Mouse (Mus musculus) embryonic facial prominence, embryonic 15.5 days (tissue): Measurements from ENCODE around the gene Wnt8b. TPM values are rescaled to one million over a fixed set of nuclear protein-coding genes. Genes with fewer than 3 reads are reported as not detected.
A peak's percentile ranks its signal among the peaks of the same experiment; 100 is the strongest.

Experiments
- ATAC-seq: fragments of 200-750 bp; cut with Nextera tagmentation; 2 replicates; pipeline ENCODE4 v1.8.0; 2017; ENCODE audit warnings: low read depth, moderate TSS enrichment; ENCODE audit not compliant: insufficient number of reproducible peaks, low FRiP score, low TSS enrichment
- H3K27ac ChIP-seq: fragments of 300-500 bp; sonication (generic); replicated peaks from 2 replicates; pipeline ENCODE4 v1.5.1; 2015; ENCODE audit warnings: mild to moderate bottlenecking, inconsistent platforms
- H3K27me3 ChIP-seq: fragments of 300-500 bp; sonication (generic); 2 replicates; pipeline ENCODE4 v1.6.1; 2015; ENCODE audit warnings: inconsistent platforms
- H3K36me3 ChIP-seq: fragments of 300-500 bp; sonication (generic); 2 replicates; pipeline ENCODE4 v1.6.1; 2015; ENCODE audit warnings: mild to moderate bottlenecking, inconsistent platforms
- H3K4me1 ChIP-seq: fragments of 300-500 bp; sonication (generic); 2 replicates; pipeline ENCODE4 v1.6.1; 2015; ENCODE audit warnings: inconsistent platforms
- H3K4me2 ChIP-seq: fragments of 300-500 bp; sonication (generic); replicated peaks from 2 replicates; pipeline ENCODE4 v1.6.1; 2015; ENCODE audit warnings: mild to moderate bottlenecking, inconsistent platforms
- H3K4me3 ChIP-seq: fragments of 300-500 bp; sonication (generic); replicated peaks from 2 replicates; pipeline ENCODE4 v1.5.1; 2015; ENCODE audit warnings: mild to moderate bottlenecking, inconsistent platforms
- H3K9ac ChIP-seq: fragments of 300-500 bp; sonication (generic); 2 replicates; pipeline ENCODE4 v1.6.1; 2015; ENCODE audit warnings: inconsistent platforms
- H3K9me3 ChIP-seq: fragments of 300-500 bp; sonication (generic); replicated peaks from 2 replicates; pipeline ENCODE4 v1.6.1; 2016; ENCODE audit warnings: inconsistent platforms
- WGBS: fragments of 180-500 bp; shearing (Covaris S2); methylation state at CpG from one replicate; pipeline ENCODE4 v1.1.7; 2015; 5-methylcytosine and 5-hydroxymethylcytosine counted together
- polyA plus RNA-seq: library from polyadenylated mRNA; unstranded; fragments of >200 nt; fragmentation: Nextera tagmentation; extraction: Ambion mirVana; gene quantifications from 2 replicates; pipeline ENCODE4 v1.2.1, GENCODE M21; 2015

Wnt8b gene
- polyA plus RNA-seq, 1 experiment from 2014 or later, result not detected

DNA sequence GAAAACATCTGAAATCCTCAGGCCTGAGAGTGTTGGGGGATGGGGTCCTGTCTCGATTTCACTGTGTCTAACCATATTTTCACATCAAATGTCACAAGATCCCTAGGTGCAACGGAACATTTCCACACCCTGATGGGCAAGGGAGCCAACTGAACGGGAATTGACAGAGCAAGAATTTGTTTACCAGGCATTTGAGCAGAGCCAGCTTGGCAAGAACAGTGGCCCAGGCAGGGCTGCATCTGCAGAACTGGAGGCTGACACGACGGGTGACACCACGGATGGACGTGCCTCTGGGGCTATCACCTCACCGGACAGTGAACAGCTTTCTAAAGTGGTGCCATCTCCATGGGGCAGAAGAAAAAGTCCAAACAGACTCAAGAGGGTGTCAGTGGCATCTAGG is 44.1 kb downstream of the Wnt8b start:
- H3K4me3 ChIP-seq, result no peak overlapping the region
- no peak overlapping the region for H3K9ac ChIP-seq
- 73% methylated on average over 8 of the region's 8 CpGs for WGBS
- H3K36me3 ChIP-seq, result no peaks in the 10 kb centered on the region
- ATAC-seq, result no peak
- no peak overlapping the region for H3K4me2 ChIP-seq
- H3K9me3 ChIP-seq, result no peaks in the 10 kb centered on the region; the same call in 1 of the 2 replicates
- H3K4me1 ChIP-seq, result no peaks in the 10 kb centered on the region
- no peak overlapping the region for H3K27ac ChIP-seq
- no peaks in the 10 kb centered on the region for H3K27me3 ChIP-seq

DNA sequence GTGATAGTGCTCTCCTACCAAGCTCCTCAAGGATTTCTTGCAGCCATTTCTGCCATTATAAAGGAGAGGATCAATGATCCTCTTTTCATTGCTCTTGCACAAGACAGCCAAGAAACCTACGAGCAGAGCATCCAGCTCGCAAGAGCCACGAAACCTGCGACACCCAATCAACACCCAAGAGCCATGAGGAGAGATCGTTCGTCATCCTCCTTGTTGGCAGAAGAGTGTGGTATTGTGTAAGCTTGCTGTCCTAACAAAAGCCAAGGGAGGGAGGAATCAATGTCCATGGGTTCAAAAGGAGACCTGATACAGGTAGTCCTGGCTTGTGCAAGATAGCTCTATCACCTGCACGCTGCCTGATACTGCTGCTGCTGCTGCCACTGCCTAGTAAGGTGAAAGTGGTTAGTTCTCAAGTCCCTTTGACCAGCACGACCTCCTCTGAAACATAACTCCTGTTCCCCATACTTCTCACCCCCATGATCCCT is 49.5 kb downstream of the Wnt8b start:
- H3K4me2 ChIP-seq, result no peak overlapping the region
- H3K9ac ChIP-seq, result no peak overlapping the region
- H3K36me3 ChIP-seq, result peaks cover 1% of the 10 kb centered on the region; the same call in 1 of the 2 replicates
- 87% methylated on average over 8 of the region's 8 CpGs for WGBS
- no peak for ATAC-seq
- H3K4me1 ChIP-seq, result peaks cover 8% of the 10 kb centered on the region
- no peaks in the 10 kb centered on the region; the same call in 1 of the 2 replicates for H3K9me3 ChIP-seq
- no peak overlapping the region for H3K4me3 ChIP-seq
- H3K27me3 ChIP-seq, result peaks cover 30% of the 10 kb centered on the region
- no peak overlapping the region for H3K27ac ChIP-seq

DNA sequence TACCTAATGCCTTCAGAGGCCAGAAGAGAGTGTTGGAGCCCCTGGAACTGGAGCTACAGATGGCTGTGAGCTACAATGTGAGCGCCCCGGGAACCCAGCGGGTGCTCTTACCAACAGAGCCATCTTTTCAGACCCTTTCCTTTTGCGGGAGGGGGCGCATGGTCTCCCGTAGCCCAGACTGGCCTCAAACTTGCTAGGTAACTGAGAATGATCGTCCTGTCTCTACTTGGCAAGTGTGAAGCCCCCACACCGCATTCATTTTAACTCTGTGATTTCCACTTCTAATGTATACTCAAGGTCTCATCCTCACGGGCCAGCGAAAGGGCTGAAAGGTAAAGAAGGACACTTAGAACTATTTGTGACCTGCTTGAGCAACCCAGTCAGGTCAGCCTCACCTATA is 51.1 kb downstream of the Wnt8b start:
- ATAC-seq, result no peak
- WGBS, result 62% methylated on average over 10 of the region's 10 CpGs
- Histone ChIP-seq H3K4me3 (no peak overlapping the region), H3K36me3 (peaks cover 18% of the 10 kb centered on the region), H3K27me3 (peaks cover 30% of the 10 kb centered on the region), H3K4me2 (no peak overlapping the region), H3K9me3 (no peaks in the 10 kb centered on the region; the same call in 1 of the 2 replicates), H3K4me1 (peaks cover 8% of the 10 kb centered on the region), H3K9ac (no peak overlapping the region), H3K27ac (no peak overlapping the region)

DNA sequence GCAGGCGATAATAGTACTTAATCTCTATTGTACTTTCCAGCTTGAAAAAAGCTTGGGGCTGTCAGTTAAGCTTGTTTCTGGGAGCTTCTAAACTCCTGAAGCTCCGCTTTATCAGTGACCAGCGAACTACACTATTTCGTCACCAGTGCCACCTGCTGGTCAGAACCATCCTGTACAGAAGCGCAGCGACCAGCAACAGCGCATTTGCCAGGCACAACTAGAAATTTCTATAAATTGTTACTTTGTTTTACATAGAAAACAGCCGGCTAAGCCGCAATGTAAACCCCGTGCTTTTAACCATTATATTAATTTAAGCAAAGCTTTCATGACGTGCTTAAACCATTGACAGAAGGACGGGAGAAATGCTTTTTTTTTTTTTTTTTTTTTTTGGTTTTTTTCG is 51.5 kb downstream of the Wnt8b start:
- peaks cover 8% of the 10 kb centered on the region for H3K4me1 ChIP-seq
- H3K27me3 ChIP-seq, result peaks cover 30% of the 10 kb centered on the region
- no peak overlapping the region for H3K9ac ChIP-seq
- peak overlapping the region; percentile 63; the same call in 1 of the 2 replicates for H3K4me2 ChIP-seq
- peaks cover 22% of the 10 kb centered on the region for H3K36me3 ChIP-seq
- no peaks in the 10 kb centered on the region; the same call in 1 of the 2 replicates for H3K9me3 ChIP-seq
- 0 out of 2 replicates have a peak, but pooled peaks have one; percentile 29 for ATAC-seq
- 3% methylated on average over 13 of the region's 13 CpGs for WGBS
- H3K4me3 ChIP-seq, result peak overlapping the region; percentile 41; the same call in 1 of the 2 replicates
- H3K27ac ChIP-seq, result no peak overlapping the region

DNA sequence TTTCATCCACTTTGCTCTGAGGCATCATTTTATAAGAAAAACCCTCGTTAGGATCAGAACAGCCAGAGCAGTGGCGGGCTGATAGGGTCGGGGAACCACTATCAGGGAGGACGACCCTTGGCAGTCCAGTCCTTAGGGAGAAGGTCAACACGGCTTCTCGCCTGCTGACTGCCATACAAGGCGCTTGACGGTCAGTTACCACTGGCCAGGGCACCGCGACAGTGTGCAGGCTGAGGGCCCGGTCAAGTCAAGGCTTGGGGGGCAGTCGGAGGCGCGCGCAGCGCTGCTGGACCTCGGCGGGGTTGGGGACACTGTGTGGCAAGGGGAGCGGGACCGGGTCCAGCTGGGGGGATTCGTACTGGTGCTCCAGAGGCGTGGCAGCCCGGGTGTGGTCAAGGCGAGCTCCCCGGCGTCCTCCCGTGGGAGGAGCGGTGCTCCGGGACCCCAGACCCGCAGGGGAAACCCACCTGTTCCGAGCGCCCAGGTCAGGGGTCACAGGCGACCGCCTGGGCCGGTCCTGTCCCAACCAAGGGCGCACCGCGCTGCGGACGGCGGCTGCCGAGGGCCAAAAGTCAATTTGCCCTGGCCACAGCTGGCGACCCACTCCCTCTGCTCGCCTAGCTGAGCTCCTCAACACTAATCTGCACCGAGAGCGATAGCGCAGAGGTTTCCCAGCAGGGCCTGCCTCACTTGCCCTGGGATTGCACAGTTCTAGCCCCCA is 52.2 kb downstream of the Wnt8b start, which contains the start of gene Sec31b:
Gene Sec31b, minus strand, starts transcription at position 544 of the 721 bp plus-strand sequence.
- H3K27ac ChIP-seq, result no peak within 1 kb of the TSS
- under 1% methylated on average over 47 of the region's 47 CpGs for WGBS

DNA sequence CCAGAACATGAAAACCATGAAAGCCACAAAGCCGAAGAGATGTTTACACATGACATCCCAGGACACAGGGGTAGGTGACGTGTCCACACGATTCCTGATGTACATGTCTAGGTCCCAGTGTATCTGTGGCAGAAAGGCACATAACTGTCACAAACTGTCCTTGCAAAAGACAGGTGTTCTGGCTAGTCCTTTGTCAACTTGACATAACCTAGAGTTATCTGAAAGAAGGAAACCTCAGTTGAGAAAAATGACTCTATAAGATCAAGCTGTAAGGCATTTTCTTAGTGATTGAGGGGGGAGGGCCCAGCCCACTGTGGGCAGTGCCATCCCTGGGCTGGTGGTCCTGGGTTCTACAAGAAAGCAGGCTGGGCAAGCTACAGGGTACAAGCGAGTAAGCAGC is 59.5 kb downstream of the Wnt8b start, which contains the start of gene Gm20538:
Gene Gm20538, minus strand, starts transcription at position 101 of the 400 bp plus-strand sequence.
- Histone ChIP-seq H3K4me2 (no peak within 1 kb of the TSS), H3K36me3 (peaks cover 56% of the 10 kb centered on the region)

More for the DNA sequence above, 52.2 kb downstream of the Wnt8b start, which contains the start of gene Sec31b:
- Histone ChIP-seq H3K9ac (no peak within 1 kb of the TSS), H3K4me2 (peak within 1 kb of the TSS; percentile 63), H3K4me1 (peaks cover 8% of the 10 kb centered on the region), H3K9me3 (no peaks in the 10 kb centered on the region; the same call in 1 of the 2 replicates), H3K27me3 (peaks cover 30% of the 10 kb centered on the region), H3K36me3 (peaks cover 29% of the 10 kb centered on the region), H3K4me3 (peak within 1 kb of the TSS; percentile 41)
- peak; percentile 47; the same call in 1 of the 2 replicates for ATAC-seq

DNA sequence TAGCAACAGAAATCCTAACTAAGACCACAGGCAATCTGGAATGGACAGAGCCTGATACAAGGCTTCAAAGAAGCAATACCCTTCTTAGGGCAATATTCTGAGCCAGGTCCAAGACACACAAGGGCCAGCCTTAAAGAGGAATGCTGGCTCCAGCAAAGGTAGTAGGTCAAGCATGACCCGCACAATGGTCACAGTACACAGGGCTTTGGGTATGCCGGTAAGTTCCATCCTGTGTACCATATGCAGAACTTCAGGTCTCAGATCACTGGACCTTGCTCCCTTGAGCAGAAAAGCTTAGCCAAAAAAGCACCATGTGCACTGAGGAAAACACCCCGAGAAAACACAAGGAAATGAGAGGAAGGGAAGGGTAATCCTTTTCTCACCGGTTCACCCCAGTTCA is 60.0 kb downstream of the Wnt8b start:
- Histone ChIP-seq H3K4me3 (no peak overlapping the region), H3K9me3 (no peaks in the 10 kb centered on the region), H3K27ac (no peak overlapping the region), H3K36me3 (peaks cover 51% of the 10 kb centered on the region), H3K4me2 (no peak overlapping the region), H3K27me3 (no peaks in the 10 kb centered on the region; the same call in none of the 2 replicates), H3K9ac (no peak overlapping the region), H3K4me1 (peaks cover 9% of the 10 kb centered on the region)
- no peak for ATAC-seq
- 93% methylated on average over 4 of the region's 4 CpGs for WGBS

More for the DNA sequence above, 59.5 kb downstream of the Wnt8b start, which contains the start of gene Gm20538:
- H3K27me3 ChIP-seq, result no peaks in the 10 kb centered on the region
- ATAC-seq, result no peak
- H3K4me1 ChIP-seq, result peaks cover 9% of the 10 kb centered on the region
- no peaks in the 10 kb centered on the region for H3K9me3 ChIP-seq
- no peak within 1 kb of the TSS for H3K9ac ChIP-seq
- 92% methylated on average over 4 of the region's 4 CpGs for WGBS
- no peak within 1 kb of the TSS for H3K4me3 ChIP-seq
- H3K27ac ChIP-seq, result no peak within 1 kb of the TSS

DNA sequence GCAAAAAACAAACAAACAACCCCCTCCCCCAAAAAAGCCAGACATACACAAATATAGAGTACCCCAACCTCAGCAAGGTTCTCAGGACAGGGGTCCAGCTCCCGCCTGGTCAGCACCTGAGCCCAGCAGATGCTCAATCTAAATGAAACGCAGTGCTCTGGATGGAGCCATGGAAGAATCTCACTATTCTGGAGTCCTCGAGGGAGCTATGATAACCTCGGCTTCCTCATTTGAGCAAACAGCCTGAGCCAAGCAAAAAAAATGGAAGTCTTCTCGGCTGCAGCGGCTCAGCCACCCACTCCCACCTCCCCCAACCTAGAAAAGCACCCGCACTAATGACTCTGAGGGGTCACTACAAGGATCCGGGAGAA is 61.2 kb downstream of the Wnt8b start:
- WGBS, result 3% methylated on average over 8 of the region's 8 CpGs
- Histone ChIP-seq H3K36me3 (peaks cover 39% of the 10 kb centered on the region), H3K4me1 (peaks cover 9% of the 10 kb centered on the region), H3K9me3 (no peaks in the 10 kb centered on the region), H3K27me3 (no peaks in the 10 kb centered on the region; the same call in none of the 2 replicates), H3K9ac (peak overlapping the region; percentile 92), H3K4me2 (peak overlapping the region; percentile 81), H3K4me3 (peak overlapping the region; percentile 87), H3K27ac (no peak overlapping the region; the same call in 1 of the 2 replicates)
- ATAC-seq, result no peak

DNA sequence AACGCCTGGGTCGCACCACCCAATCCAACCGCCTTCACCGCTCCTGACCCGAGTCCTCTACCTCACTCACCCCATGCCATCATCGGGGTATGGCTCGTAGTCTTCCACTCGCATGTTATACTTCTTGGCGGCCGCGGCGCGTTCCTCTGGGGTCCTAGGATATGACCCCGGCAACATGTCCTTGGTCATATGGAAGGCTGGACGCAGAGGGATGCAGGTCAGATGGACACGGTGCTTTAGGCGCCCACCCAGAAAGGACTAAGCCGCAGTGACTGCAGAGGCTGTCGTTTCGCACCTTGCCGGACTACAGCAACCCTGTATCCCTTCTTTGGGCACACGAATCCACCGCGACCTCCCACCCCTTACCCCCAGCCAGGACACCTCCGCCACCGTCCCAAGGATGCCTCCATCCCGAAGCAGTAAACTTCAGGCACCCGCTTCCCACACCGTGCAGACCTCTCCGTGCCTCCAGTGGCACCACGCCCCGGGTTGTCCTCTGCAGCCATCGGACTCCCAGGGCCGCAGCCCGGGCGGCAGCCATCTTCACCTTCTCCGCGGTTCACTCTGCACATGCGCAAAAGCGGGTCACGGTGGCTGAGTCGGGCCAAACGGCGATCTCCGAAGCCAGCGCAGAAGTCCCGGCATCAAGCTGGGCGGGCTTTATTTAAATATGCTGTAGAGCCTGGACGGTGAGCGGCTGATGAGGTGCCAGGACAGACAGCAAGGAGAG is 61.8 kb downstream of the Wnt8b start, which contains the start of gene Ndufb8:
Gene Ndufb8, minus strand, starts transcription at position 580 of the 730 bp plus-strand sequence.
- under 1% methylated on average over 50 of the region's 50 CpGs for WGBS
- Histone ChIP-seq H3K9me3 (no peaks in the 10 kb centered on the region), H3K36me3 (peaks cover 33% of the 10 kb centered on the region), H3K4me3 (peak within 1 kb of the TSS; percentile 87), H3K27me3 (no peaks in the 10 kb centered on the region; the same call in none of the 2 replicates), H3K4me1 (peaks cover 9% of the 10 kb centered on the region), H3K9ac (peak within 1 kb of the TSS; percentile 92), H3K4me2 (peak within 1 kb of the TSS; percentile 81), H3K27ac (peak within 1 kb of the TSS; percentile 67; the same call in 1 of the 2 replicates)
- ATAC-seq, result peak; percentile 87

DNA sequence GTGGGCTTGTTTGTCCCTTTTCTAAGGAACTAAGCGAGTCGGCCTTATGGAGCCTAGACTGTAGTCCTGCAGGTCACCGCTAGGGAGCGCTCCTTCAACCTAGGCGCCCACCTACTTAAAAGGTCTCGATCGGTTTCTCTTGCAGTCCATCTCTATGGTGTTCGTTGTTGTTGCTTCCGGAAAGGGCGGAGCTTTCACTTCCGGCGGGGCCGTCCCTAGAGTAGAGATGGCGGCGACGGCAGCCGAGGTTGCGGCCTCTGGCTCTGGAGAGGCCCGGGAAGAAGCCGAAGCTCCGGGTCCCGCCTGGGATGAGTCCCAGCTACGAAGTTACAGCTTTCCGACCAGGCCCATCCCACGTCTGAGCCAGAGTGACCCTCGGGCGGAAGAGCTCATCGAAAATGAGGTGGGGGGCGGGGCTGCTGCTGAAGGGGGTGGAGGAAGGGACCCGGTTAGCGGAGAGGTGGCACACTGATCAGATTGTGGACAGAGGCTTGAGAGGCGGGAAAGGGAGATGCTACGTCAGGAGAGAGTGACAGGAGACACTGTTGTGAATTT is 69.5 kb downstream of the Wnt8b start, which contains the start of gene Hif1an:
Gene Hif1an, plus strand, starts transcription at position 199 of the 555 bp plus-strand sequence.
- peak; percentile 94 for ATAC-seq
- H3K4me1 ChIP-seq, result peaks cover 16% of the 10 kb centered on the region

More for the DNA sequence above, 69.5 kb downstream of the Wnt8b start, which contains the start of gene Hif1an:
- H3K36me3 ChIP-seq, result peaks cover 27% of the 10 kb centered on the region
- 0% methylated on average over 33 of the region's 33 CpGs for WGBS
- no peaks in the 10 kb centered on the region; the same call in none of the 2 replicates for H3K27me3 ChIP-seq
- H3K4me3 ChIP-seq, result peak within 1 kb of the TSS; percentile 72
- H3K9ac ChIP-seq, result peak within 1 kb of the TSS; percentile 63
- H3K4me2 ChIP-seq, result peak within 1 kb of the TSS; percentile 71
- no peaks in the 10 kb centered on the region for H3K9me3 ChIP-seq
- peak within 1 kb of the TSS; percentile 80 for H3K27ac ChIP-seq
